Mouse (Mus musculus) right cerebral cortex, postnatal 10 days (tissue): ENCODE data around the gene Trp53rka.
A peak's percentile ranks its signal among the peaks of the same experiment; 100 is the strongest.
"Not testable (repeated sequence)": the region's sequence is repeated elsewhere in the genome, so short reads cannot be mapped to it uniquely, and the experiment has no call there.

ENCODE experiments used
- DNase-seq, 2 experiments: peaks; one replicate each; pipeline ENCODE4 v3.0.0; 2021; ENCODE audit warnings: low spot score in 2 of 2

Trp53rka gene

GRCm38 (mm10) chr2:165492648-165493553 is at the start of gene Trp53rka:
Gene Trp53rka, minus strand, starts transcription at chr2:165493324.
- peak; percentile 90 for DNase-seq

- no peak for DNase-seq
Measured at GRCm38 (mm10) chr2:165540975-165541374, 47.9 kb upstream of the Trp53rka start.

- DNase-seq: no peak
Measured at GRCm38 (mm10) chr2:165533789-165534188, 40.7 kb upstream of the Trp53rka start.

GRCm38 (mm10) chr2:165529106-165529505 is 36.0 kb upstream of the Trp53rka start:
- peak; percentile 73 to 88 for DNase-seq

GRCm38 (mm10) chr2:165525609-165526008 is 32.5 kb upstream of the Trp53rka start:
- peak in 1 of 2 experiments; percentile 51 for DNase-seq

- DNase-seq: no peak
Measured at GRCm38 (mm10) chr2:165515178-165515728, 22.1 kb upstream of the Trp53rka start.

- DNase-seq: peak in 1 of 2 experiments; percentile 49
Measured at GRCm38 (mm10) chr2:165512870-165513600, 19.9 kb upstream of the Trp53rka start.

GRCm38 (mm10) chr2:165512426-165512825 is 19.3 kb upstream of the Trp53rka start:
- DNase-seq: no peak

- not testable (repeated sequence) for DNase-seq
Measured at GRCm38 (mm10) chr2:165511530-165511929, 18.4 kb upstream of the Trp53rka start.

- DNase-seq: not testable (repeated sequence)
Measured at GRCm38 (mm10) chr2:165510914-165511458, 17.9 kb upstream of the Trp53rka start.

GRCm38 (mm10) chr2:165510466-165510865 is 17.3 kb upstream of the Trp53rka start:
- DNase-seq: peak; percentile 51 to 69

- no peak for DNase-seq
Measured at GRCm38 (mm10) chr2:165509686-165510085, 16.6 kb upstream of the Trp53rka start.

- peak; percentile 48 to 65 for DNase-seq
Measured at GRCm38 (mm10) chr2:165503259-165504203, 10.4 kb upstream of the Trp53rka start, which contains the start of gene Slc2a10. Gene Slc2a10, plus strand, starts transcription at chr2:165503787.

- no peak for DNase-seq
Measured at GRCm38 (mm10) chr2:165498816-165499215, 5.7 kb upstream of the Trp53rka start.

GRCm38 (mm10) chr2:165497706-165498275 is 4.7 kb upstream of the Trp53rka start:
- DNase-seq: no peak

GRCm38 (mm10) chr2:165496251-165496650 is 3.1 kb upstream of the Trp53rka start:
- DNase-seq: peak in 1 of 2 experiments; percentile 66

GRCm38 (mm10) chr2:165494495-165494894 is 1.4 kb upstream of the Trp53rka start:
- no peak for DNase-seq

GRCm38 (mm10) chr2:165493587-165494210 is 575 bp upstream of the Trp53rka start:
- DNase-seq: peak; percentile 79 to 90

GRCm38 (mm10) chr2:165486881-165487535 is 6.1 kb downstream of the Trp53rka start:
- peak; percentile 75 to 79 for DNase-seq
